ENCODE assay signal across 8 mouse cellular contexts in genomic region chr5:123394957-123395881, GRCm38 (mm10). TPM values are rescaled to one million over a fixed set of nuclear protein-coding genes. Genes with fewer than 3 reads are reported as not detected.
DNase-seq lines count a peak whose midpoint lies in the region; ATAC-seq and TF ChIP-seq lines count a peak whose summit lies in the region.

No protein-coding gene starts in this region.

- peak overlapping the region; percentile 69 for H3K4me2 ChIP-seq in hindbrain, embryonic 16.5 days (ENCODE audit: low read length)
- peak overlapping the region; percentile 81 for H3K4me2 ChIP-seq in stomach, embryonic 14.5 days (replicated peaks; ENCODE audit: low read depth, low read length)

- no peak for TF ChIP-seq POLR2A in embryonic fibroblast, embryonic 13.5 days (IDR thresholded peaks at IDR 0.05; ENCODE audit: low read depth, low read length)

- H3K36me3 ChIP-seq in hindbrain, embryonic 16.5 days (ENCODE audit: control insufficient read depth, insufficient read depth, low read length) = no peaks in the 10 kb centered on the region
- no peaks in the 10 kb centered on the region for H3K36me3 ChIP-seq in stomach, embryonic 14.5 days (ENCODE audit: control insufficient read depth, insufficient read depth, low read length)

- intact Hi-C loops in gastrocnemius, postnatal 14 days (cut with DNase I; ENCODE audit: low total_unique reads) = no loop called here

- peak overlapping the region; percentile 95 for H3K9ac ChIP-seq in hindbrain, embryonic 16.5 days (ENCODE audit: low read depth, low read length)
- H3K9ac ChIP-seq in stomach, embryonic 14.5 days (replicated peaks; ENCODE audit: low read depth, low read length) = peak overlapping the region; percentile 88

- peak; percentile 44 for ATAC-seq in hindbrain, embryonic 16.5 days
- ATAC-seq in stomach, embryonic 14.5 days (ENCODE audit: insufficient number of reproducible peaks, insufficient read depth, low FRiP score, low read depth) = peak; percentile 11; the same call in 1 of the 2 replicates

- under 1% methylated on average over 60 of the region's 65 CpGs for WGBS in hindbrain, embryonic 16.5 days
- under 1% methylated on average over 64 of the region's 65 CpGs for WGBS in stomach, embryonic 14.5 days

- TF ChIP-seq CTCF in embryonic fibroblast, embryonic 13.5 days (IDR thresholded peaks at IDR 0.05; ENCODE audit: borderline replicate concordance, insufficient read depth, low read length) = no peak

- peak overlapping the region; percentile 76 for H3K4me3 ChIP-seq in embryonic fibroblast, embryonic 13.5 days (ENCODE audit: insufficient read depth, low read length)
- H3K4me3 ChIP-seq in hindbrain, embryonic 16.5 days (ENCODE audit: low read length) = peak overlapping the region; percentile 87
- H3K4me3 ChIP-seq in stomach, embryonic 14.5 days (ENCODE audit: low read depth, low read length) = peak overlapping the region; percentile 95

- H3K27me3 ChIP-seq in hindbrain, embryonic 16.5 days (replicated peaks; ENCODE audit: control insufficient read depth, insufficient read depth, low read length) = no peaks in the 10 kb centered on the region
- no peaks in the 10 kb centered on the region for H3K27me3 ChIP-seq in stomach, embryonic 14.5 days (ENCODE audit: control insufficient read depth, insufficient read depth, low read length)

- H3K9me3 ChIP-seq in hindbrain, embryonic 16.5 days (ENCODE audit: control insufficient read depth, low read length) = no peaks in the 10 kb centered on the region
- H3K9me3 ChIP-seq in stomach, embryonic 14.5 days (ENCODE audit: control insufficient read depth, low read depth, low read length) = no peaks in the 10 kb centered on the region

- DNase-seq in gastrocnemius, postnatal 25 days = peak; percentile 37
- no peak for DNase-seq in gastrocnemius, postnatal 14 days
- peak; percentile 22 for DNase-seq in ES-CJ7 (ENCODE audit: low read depth, low spot score)
- DNase-seq in lung, postnatal 36 days = peak; percentile 50
- no peak for DNase-seq in layer of hippocampus, adult 9-10 months (ENCODE audit: low spot score)

- H3K4me1 ChIP-seq in embryonic fibroblast, embryonic 13.5 days (ENCODE audit: control insufficient read depth, insufficient read depth, low read length) = peaks cover 9% of the 10 kb centered on the region
- H3K4me1 ChIP-seq in hindbrain, embryonic 16.5 days (ENCODE audit: control insufficient read depth, insufficient read depth, low read depth, low read length) = peaks cover 35% of the 10 kb centered on the region
- peaks cover 33% of the 10 kb centered on the region for H3K4me1 ChIP-seq in stomach, embryonic 14.5 days (ENCODE audit: control insufficient read depth, insufficient read depth, low read length)

- H3K27ac ChIP-seq in embryonic fibroblast, embryonic 13.5 days (ENCODE audit: insufficient read depth, low read length) = no peak overlapping the region
- H3K27ac ChIP-seq in hindbrain, embryonic 16.5 days (ENCODE audit: low read depth, low read length) = peak overlapping the region; percentile 81
- H3K27ac ChIP-seq in stomach, embryonic 14.5 days (ENCODE audit: low read length) = peak overlapping the region; percentile 85

RNA-seq across cellular contexts. Expression of gene Mlxip, which starts 0.6 kb away (rescaled TPM):
- 10 to 100 TPM; 54.5 TPM for total RNA-seq in gastrocnemius, postnatal 25 days (2021)
- 10 to 100 TPM; 48.5 to 59.9 TPM for total RNA-seq in gastrocnemius, postnatal 14 days (2021)
- polyA plus RNA-seq in embryonic fibroblast, embryonic 13.5 days (2011; ENCODE audit: insufficient read length, low read depth, missing spikeins) = 22.4 and 24.1 TPM in 2 replicates
- 15.2 and 20.7 TPM in 2 replicates for polyA plus RNA-seq in hindbrain, embryonic 16.5 days (2015; fragmentation: Nextera tagmentation; extraction: Ambion mirVana)
- 26.5 and 27.6 TPM in 2 replicates for polyA plus RNA-seq in stomach, embryonic 14.5 days (2014; fragmentation: Nextera tagmentation; extraction: Ambion mirVana)

RNA-seq across cellular contexts. Expression of gene Bcl7a, which starts 51.6 kb away (rescaled TPM):
- total RNA-seq in gastrocnemius, postnatal 25 days (2021) = 1 to 10 TPM; 8.4 to 8.6 TPM
- total RNA-seq in gastrocnemius, postnatal 14 days (2021) = 10 to 100 TPM; 12.7 to 14.6 TPM
- 9.9 and 11.2 TPM in 2 replicates for polyA plus RNA-seq in embryonic fibroblast, embryonic 13.5 days (2011; ENCODE audit: insufficient read length, low read depth, missing spikeins)
- 31.1 and 36.7 TPM in 2 replicates for polyA plus RNA-seq in hindbrain, embryonic 16.5 days (2015; fragmentation: Nextera tagmentation; extraction: Ambion mirVana)
- polyA plus RNA-seq in stomach, embryonic 14.5 days (2014; fragmentation: Nextera tagmentation; extraction: Ambion mirVana) = 27.6 and 30.1 TPM in 2 replicates

Comparison
In these comparisons a context has a peak if more than half of its experiments do, and no peak if none do; other contexts are left out.
1. DNase-seq: peak in gastrocnemius, postnatal 25 days (single experiment), ES-CJ7 (single experiment) and lung, postnatal 36 days (single experiment); none in gastrocnemius, postnatal 14 days (single experiment) and layer of hippocampus, adult 9-10 months (single experiment).
2. Peak in every context shown above with its lines, with median percentiles within 50 percentile points of each other: H3K4me3 ChIP-seq.